Mouse (Mus musculus): ENCODE data around the gene Aifm1. TPM values are rescaled to one million over a fixed set of nuclear protein-coding genes. Genes with fewer than 3 reads are reported as not detected.

The Aifm1 gene
- polyA plus RNA-seq, 1 experiment from 2014 or later = 55.3 TPM

DNA sequence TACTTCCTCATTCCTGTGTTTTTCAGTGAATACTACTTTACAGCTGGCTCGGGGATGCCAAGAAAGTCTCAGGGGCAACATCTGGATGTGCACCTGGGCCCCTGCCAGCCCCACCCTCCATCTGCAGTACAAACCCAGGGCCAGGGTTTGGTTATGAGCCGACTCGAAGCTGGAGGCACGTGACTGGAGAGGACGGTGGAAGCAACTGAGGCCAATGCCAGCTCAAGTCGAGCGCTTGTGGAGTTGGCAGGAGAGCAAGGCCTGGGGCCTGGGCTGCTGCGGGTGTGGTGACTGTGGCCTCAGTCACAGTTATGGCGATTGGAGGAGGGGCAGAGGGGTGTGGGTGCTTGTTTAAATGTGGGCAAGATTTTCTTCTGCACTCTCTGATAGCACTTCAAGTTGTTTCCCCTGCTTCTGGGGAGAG is 77.9 kb downstream of the Aifm1 start:
- Histone ChIP-seq H3K4me2 (no peak overlapping the region), H3K4me1 (peaks cover 13% of the 10 kb centered on the region), H3K27ac (no peak overlapping the region), H3K36me3 (no peaks in the 10 kb centered on the region), H3K9ac (no peak overlapping the region), H3K27me3 (no peaks in the 10 kb centered on the region), H3K4me3 (no peak overlapping the region), H3K9me3 (no peaks in the 10 kb centered on the region)
- WGBS = 44% methylated on average over 9 of the region's 9 CpGs
- ATAC-seq (ENCODE audit: insufficient number of reproducible peaks, low FRiP score, low TSS enrichment, low read depth) = no peak; the same call in 1 of the 2 replicates

DNA sequence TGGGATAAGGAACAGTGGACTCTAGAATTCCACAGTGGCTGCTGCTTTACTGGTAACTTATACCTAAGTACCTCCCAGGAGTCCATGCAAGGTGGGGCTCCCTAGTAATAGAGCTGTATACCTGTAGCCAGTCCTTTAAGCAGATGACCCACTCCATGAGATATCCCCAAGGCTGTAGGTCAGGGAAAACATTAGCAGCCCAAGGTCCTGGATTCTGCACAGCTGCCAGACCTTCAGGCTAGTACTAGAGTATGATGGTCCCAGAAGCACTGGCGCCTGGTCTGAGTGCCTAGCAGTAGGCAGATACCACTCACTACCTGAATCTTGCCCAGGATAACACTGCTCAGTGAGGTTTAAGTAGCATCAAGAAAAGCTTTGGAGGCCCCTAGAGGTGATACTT is 79.1 kb downstream of the Aifm1 start:
- no peaks in the 10 kb centered on the region for H3K36me3 ChIP-seq
- H3K27ac ChIP-seq = no peak overlapping the region
- no peak overlapping the region for H3K9ac ChIP-seq
- peaks cover 12% of the 10 kb centered on the region for H3K4me1 ChIP-seq
- H3K9me3 ChIP-seq = no peaks in the 10 kb centered on the region
- H3K27me3 ChIP-seq = no peaks in the 10 kb centered on the region
- ATAC-seq (ENCODE audit: insufficient number of reproducible peaks, low FRiP score, low TSS enrichment, low read depth) = no peak
- no peak overlapping the region for H3K4me2 ChIP-seq
- H3K4me3 ChIP-seq = no peak overlapping the region
- 94% methylated on average over 1 of the region's 1 CpGs for WGBS

DNA sequence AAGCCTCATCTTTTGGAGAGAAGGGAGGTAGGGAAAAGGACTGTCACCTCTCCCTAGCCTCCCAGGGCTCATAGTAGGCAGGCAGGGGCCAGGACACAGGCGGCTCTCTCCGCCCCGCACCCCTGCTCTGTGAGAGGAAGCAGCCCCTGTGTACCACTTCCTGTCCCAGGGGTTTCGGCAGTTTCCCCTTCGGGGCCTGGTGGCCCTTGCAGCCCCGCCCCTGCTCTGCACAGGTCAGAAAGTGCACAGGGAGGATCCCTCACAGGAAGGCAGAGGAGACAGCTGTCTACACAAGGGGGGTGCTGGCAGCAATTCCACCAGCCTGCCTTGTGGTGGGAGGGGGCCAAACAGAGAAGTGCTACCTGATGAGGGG is 79.8 kb downstream of the Aifm1 start:
- Histone ChIP-seq H3K9ac (no peak overlapping the region), H3K27me3 (no peaks in the 10 kb centered on the region), H3K27ac (no peak overlapping the region), H3K4me3 (no peak overlapping the region), H3K4me1 (peaks cover 7% of the 10 kb centered on the region), H3K36me3 (no peaks in the 10 kb centered on the region), H3K4me2 (no peak overlapping the region), H3K9me3 (no peaks in the 10 kb centered on the region)
- ATAC-seq (ENCODE audit: insufficient number of reproducible peaks, low FRiP score, low TSS enrichment, low read depth) = no peak
- WGBS = 40% methylated on average over 6 of the region's 6 CpGs

DNA sequence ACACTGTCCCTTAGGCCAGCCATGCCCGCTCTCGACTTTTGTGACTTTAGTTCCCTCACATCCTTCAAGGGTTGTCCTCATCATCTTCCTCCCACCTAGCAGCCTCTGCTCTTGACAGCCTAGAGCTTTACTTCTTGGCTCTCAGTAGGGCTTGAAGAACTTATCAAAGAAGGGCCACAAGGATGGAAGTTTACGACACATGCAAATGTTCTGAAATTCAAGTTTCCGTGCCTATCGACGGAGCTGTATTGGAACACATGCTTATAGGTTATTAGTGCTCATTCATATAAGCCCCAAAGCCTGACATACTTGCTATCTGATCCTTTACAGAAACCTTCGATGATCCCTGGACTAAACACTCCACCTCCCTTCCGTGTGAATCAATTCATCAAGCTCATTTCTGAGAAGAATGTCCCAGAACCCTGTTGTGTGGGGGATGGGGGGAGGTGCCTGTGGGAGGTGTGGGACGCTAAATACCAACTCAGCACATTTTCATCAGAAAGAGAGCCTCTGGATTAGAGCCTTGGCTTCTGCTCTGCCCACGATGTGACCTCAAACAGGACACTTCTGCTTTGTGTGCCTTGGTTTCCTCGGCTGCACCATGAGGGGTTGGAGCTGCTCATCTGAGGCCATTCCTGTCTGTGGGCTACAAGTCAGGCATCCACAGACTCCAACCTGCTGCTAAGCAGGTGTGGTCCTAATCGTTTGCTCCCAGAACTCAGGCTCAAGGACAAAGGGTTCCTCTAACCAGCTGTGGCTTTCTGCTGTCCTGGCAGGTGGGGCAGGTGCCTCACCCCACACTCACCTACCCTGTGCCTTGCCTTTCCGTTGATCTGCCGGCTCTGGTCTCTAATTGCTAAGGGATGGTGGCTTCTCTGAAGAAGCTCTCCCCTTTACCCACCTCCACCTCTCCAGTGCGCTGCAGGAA is 80.5 kb downstream of the Aifm1 start:
- H3K9me3 ChIP-seq = no peaks in the 10 kb centered on the region
- H3K4me3 ChIP-seq = no peak overlapping the region
- H3K9ac ChIP-seq = no peak overlapping the region
- no peak overlapping the region for H3K4me2 ChIP-seq
- H3K4me1 ChIP-seq = peaks cover 7% of the 10 kb centered on the region
- no peaks in the 10 kb centered on the region for H3K36me3 ChIP-seq
- WGBS = 64% methylated on average over 15 of the region's 15 CpGs
- no peaks in the 10 kb centered on the region for H3K27me3 ChIP-seq
- no peak overlapping the region for H3K27ac ChIP-seq
- ATAC-seq (ENCODE audit: insufficient number of reproducible peaks, low FRiP score, low TSS enrichment, low read depth) = no peak

DNA sequence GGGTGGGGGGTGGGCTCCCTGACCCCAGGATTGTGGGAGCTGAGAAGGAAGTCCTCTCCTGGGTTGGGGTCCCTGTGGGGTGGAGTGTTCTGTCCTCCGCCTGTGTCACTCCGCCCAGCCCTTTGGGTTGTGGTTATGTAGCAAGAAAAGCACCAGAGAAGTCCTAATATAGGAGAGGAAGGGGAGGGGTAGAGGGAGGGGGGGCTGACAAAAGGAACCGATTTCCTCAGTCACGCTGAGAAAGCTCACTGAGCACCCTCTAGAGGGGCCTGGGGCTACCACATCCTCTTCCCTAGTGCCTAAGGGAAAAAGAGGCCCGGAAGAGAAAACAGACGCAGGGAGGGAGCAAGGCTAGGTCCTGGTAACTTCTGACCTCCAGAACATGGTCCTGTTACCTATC is 83.8 kb downstream of the Aifm1 start:
- no peak overlapping the region for H3K4me2 ChIP-seq
- H3K9ac ChIP-seq = no peak overlapping the region
- no peak overlapping the region for H3K27ac ChIP-seq
- H3K36me3 ChIP-seq = no peaks in the 10 kb centered on the region
- ATAC-seq (ENCODE audit: insufficient number of reproducible peaks, low FRiP score, low TSS enrichment, low read depth) = no peak
- 0 out of 2 replicates have a peak, but pooled peaks cover 4% of the 10 kb centered on the region for H3K4me1 ChIP-seq
- no peaks in the 10 kb centered on the region for H3K9me3 ChIP-seq
- H3K27me3 ChIP-seq = no peaks in the 10 kb centered on the region
- H3K4me3 ChIP-seq = no peak overlapping the region
- 40% methylated on average over 6 of the region's 6 CpGs for WGBS

DNA sequence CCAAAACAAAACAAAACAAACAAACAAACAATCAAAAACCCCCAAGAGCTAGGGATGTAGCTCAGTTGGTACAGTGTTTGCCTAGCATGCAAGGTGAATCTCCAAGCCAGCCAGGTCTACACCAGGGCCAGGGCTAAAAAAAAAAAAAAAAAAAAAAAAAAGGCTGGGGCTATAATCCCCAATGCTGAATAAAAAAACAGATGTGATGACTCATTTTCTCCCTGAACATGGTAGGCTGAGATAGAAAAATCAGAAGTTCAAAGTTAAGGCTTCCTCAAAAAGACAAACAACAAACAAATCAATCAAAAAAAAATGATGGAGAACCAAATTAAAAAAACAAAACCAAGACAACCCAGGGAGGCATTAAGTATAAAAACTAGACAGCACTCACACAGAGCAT is 84.3 kb downstream of the Aifm1 start:
- no peak overlapping the region for H3K4me3 ChIP-seq
- no peak overlapping the region for H3K9ac ChIP-seq
- no peak overlapping the region for H3K4me2 ChIP-seq
- no peak overlapping the region for H3K27ac ChIP-seq
- no peak for ATAC-seq (ENCODE audit: insufficient number of reproducible peaks, low FRiP score, low TSS enrichment, low read depth)
- H3K36me3 ChIP-seq = no peaks in the 10 kb centered on the region
- no peaks in the 10 kb centered on the region for H3K27me3 ChIP-seq
- no peaks in the 10 kb centered on the region for H3K9me3 ChIP-seq
- H3K4me1 ChIP-seq = 0 out of 2 replicates have a peak, but pooled peaks cover 6% of the 10 kb centered on the region

DNA sequence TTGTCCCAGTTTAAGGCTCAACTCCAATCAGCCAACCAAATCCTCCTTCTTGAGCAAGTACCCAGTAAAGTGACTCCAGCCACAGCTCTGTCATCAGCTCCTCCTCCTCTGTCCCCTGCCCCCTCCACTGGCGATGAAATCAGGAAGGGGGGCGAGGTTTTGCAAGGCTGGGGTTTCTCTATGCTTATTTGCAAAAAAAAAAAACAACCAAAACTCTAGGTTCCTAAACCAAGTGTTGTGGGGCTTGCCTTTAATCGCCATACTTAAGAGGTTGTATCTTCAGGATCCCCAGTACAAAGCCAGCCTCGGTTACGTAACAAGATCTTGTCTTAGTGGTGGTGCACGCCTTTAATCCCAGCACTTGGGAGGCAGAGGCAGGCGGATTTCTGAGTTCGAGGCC is 84.7 kb downstream of the Aifm1 start:
- Histone ChIP-seq H3K9me3 (no peaks in the 10 kb centered on the region), H3K4me3 (no peak overlapping the region), H3K9ac (no peak overlapping the region), H3K27ac (no peak overlapping the region), H3K27me3 (no peaks in the 10 kb centered on the region), H3K36me3 (no peaks in the 10 kb centered on the region), H3K4me1 (0 out of 2 replicates have a peak, but pooled peaks cover 6% of the 10 kb centered on the region), H3K4me2 (no peak overlapping the region)
- no peak for ATAC-seq (ENCODE audit: insufficient number of reproducible peaks, low FRiP score, low TSS enrichment, low read depth)
- WGBS = 85% methylated on average over 8 of the region's 8 CpGs

DNA sequence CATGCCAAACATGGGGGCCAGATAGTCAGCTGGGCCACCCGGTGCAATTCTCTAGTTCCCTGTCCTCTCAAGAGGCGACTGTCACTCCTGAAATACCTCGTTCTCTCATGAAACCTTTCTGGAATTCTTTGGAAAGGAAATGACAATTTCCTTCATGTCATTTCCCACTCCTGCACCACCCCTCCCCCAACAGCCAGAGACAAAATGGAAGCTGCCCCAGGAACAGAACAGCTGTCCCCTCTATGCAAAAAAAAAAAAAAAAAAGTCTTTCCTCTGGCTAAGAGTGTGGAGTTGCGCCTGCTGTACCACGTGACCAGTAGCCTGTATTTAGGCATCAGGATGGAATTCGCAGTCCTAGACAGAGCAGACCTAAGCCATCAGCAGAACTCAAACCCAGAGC is 85.1 kb downstream of the Aifm1 start:
- no peak overlapping the region for H3K4me2 ChIP-seq
- H3K4me1 ChIP-seq = 0 out of 2 replicates have a peak, but pooled peaks cover 6% of the 10 kb centered on the region
- no peaks in the 10 kb centered on the region for H3K9me3 ChIP-seq
- WGBS = 66% methylated on average over 6 of the region's 6 CpGs
- H3K4me3 ChIP-seq = no peak overlapping the region
- ATAC-seq (ENCODE audit: insufficient number of reproducible peaks, low FRiP score, low TSS enrichment, low read depth) = no peak
- no peaks in the 10 kb centered on the region for H3K36me3 ChIP-seq
- H3K9ac ChIP-seq = no peak overlapping the region
- no peaks in the 10 kb centered on the region for H3K27me3 ChIP-seq
- no peak overlapping the region for H3K27ac ChIP-seq

DNA sequence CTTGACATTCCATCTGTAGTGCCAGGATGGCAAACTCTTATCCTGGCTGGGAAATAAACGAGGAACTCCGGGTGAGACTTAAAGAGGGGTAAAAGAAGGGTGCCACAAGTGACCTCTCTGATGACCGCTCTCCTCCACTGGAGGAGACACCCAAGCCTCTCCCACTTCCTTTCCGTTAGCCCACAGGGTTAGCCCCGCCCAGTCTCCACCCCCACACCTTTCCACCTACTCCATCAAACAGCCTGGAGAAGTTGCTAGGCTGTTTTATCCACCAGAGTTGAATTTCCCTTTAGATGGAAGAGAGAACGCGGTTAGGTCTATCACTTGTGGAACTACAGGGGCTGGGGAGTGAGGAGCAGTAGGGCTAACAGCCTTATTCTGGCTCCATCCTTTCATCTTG is 88.1 kb downstream of the Aifm1 start:
- no peak for ATAC-seq (ENCODE audit: insufficient number of reproducible peaks, low FRiP score, low TSS enrichment, low read depth)
- H3K27ac ChIP-seq = no peak overlapping the region
- no peak overlapping the region for H3K4me2 ChIP-seq
- no peaks in the 10 kb centered on the region for H3K27me3 ChIP-seq
- WGBS = 62% methylated on average over 7 of the region's 7 CpGs
- no peaks in the 10 kb centered on the region for H3K36me3 ChIP-seq
- no peak overlapping the region for H3K4me3 ChIP-seq
- 0 out of 2 replicates have a peak, but pooled peaks cover 6% of the 10 kb centered on the region for H3K4me1 ChIP-seq
- no peak overlapping the region for H3K9ac ChIP-seq
- no peaks in the 10 kb centered on the region for H3K9me3 ChIP-seq

Other genes with a start within 250 kb of the Aifm1 start
- gene Bcorl1, start 172.2 kb downstream of the Aifm1 start, polyA plus RNA-seq (2015; fragmentation: Nextera tagmentation; extraction: Ambion mirVana) = 5.3 and 5.9 TPM in 2 replicates
- 8.1 and 8.7 TPM in 2 replicates for gene Elf4, start 50.4 kb downstream of the Aifm1 start, polyA plus RNA-seq (2015; fragmentation: Nextera tagmentation; extraction: Ambion mirVana)
- 2.4 and 4.5 TPM in 2 replicates for gene Rab33a, start 5.7 kb upstream of the Aifm1 start, polyA plus RNA-seq (2015; fragmentation: Nextera tagmentation; extraction: Ambion mirVana)
- gene Zfp280c, start 80.9 kb upstream of the Aifm1 start, polyA plus RNA-seq (2015; fragmentation: Nextera tagmentation; extraction: Ambion mirVana) = 9.0 and 9.5 TPM in 2 replicates
- gene Slc25a14, start 109.8 kb upstream of the Aifm1 start, polyA plus RNA-seq (2015; fragmentation: Nextera tagmentation; extraction: Ambion mirVana) = 16.2 and 16.3 TPM in 2 replicates
- gene Gpr119, start 160.9 kb upstream of the Aifm1 start, polyA plus RNA-seq (2015; fragmentation: Nextera tagmentation; extraction: Ambion mirVana) = not detected in 2 replicates
- 17.4 and 19.3 TPM in 2 replicates for gene Rbmx2, start 181.4 kb upstream of the Aifm1 start, polyA plus RNA-seq (2015; fragmentation: Nextera tagmentation; extraction: Ambion mirVana)

Data from limb, embryonic 15.5 days (tissue).